Mouse (Mus musculus) midbrain, embryonic 10.5 days (tissue): Measurements from ENCODE around the gene Smyd2. TPM values are rescaled to one million over a fixed set of nuclear protein-coding genes. Genes with fewer than 3 reads are reported as not detected.
A peak's percentile ranks its signal among the peaks of the same experiment; 100 is the strongest.

Experiments
- DNase-seq: peaks from one replicate; pipeline ENCODE4 v3.0.0-alpha.2; 2017; ENCODE audit warnings: low spot score
- H3K27ac ChIP-seq: fragments of 300-500 bp; sonication (generic); replicated peaks from 2 replicates; pipeline ENCODE4 v1.5.1; 2016; ENCODE audit warnings: mild to moderate bottlenecking
- H3K27me3 ChIP-seq: fragments of 300-500 bp; sonication (generic); 2 replicates; pipeline ENCODE4 v1.6.1; 2016; ENCODE audit warnings: low read depth, mild to moderate bottlenecking; ENCODE audit not compliant: poor library complexity, severe bottlenecking
- H3K36me3 ChIP-seq: fragments of 300-500 bp; sonication (generic); 2 replicates; pipeline ENCODE4 v1.6.1; 2016; ENCODE audit warnings: mild to moderate bottlenecking, moderate library complexity
- H3K4me1 ChIP-seq: fragments of 300-500 bp; sonication (generic); 2 replicates; pipeline ENCODE4 v1.6.1; 2016
- H3K4me3 ChIP-seq: fragments of 300-500 bp; sonication (generic); 2 replicates; pipeline ENCODE4 v1.5.1; 2016; ENCODE audit warnings: mild to moderate bottlenecking, moderate library complexity
- H3K9me3 ChIP-seq: fragments of 300-500 bp; sonication (generic); replicated peaks from 2 replicates; pipeline ENCODE4 v1.6.1; 2016; ENCODE audit warnings: mild to moderate bottlenecking
- WGBS: fragments of 180-500 bp; shearing (Covaris S2); methylation state at CpG from one replicate; pipeline ENCODE4 v1.1.7; 2016; 5-methylcytosine and 5-hydroxymethylcytosine counted together
- polyA plus RNA-seq: library from polyadenylated mRNA; unstranded; fragments of >200 nt; fragmentation: Nextera tagmentation; extraction: Ambion mirVana; gene quantifications from 2 replicates; pipeline ENCODE4 v1.2.1, GENCODE M21; 2016

Gene Smyd2
- polyA plus RNA-seq, 1 experiment from 2014 or later, result 68.3 TPM

DNA sequence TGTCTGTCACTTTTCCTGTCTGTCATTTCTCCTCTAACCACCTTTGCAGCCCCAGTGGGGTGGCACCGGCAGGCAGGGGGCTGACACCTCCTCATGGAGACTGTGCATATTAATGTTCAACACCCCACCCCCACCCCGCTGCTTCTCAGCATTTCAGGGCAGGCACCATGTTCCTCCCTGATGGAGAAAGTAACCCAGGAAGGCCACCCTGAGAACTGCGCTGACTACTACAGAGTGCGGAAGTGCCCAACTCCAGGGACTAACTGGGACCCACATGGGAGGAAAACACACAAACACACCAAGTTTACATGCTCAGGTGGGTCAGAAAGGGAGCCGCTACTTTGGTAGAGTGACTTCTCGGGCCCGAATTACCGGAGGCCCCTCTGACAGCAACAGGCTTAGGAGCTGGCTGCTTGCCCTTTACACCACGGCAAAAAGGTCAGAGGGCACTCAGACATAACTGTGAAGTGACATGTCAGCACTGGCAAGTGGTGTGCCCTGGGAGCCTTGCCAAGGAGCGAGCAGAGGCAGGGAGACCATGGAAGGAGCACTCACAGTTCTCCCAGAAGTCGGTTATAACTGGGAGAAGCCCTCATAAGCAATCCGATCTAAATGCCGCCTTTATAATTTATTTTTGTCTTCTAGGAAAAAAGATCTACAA, 11.3 kb downstream of the Smyd2 start:
- no peaks in the 10 kb centered on the region for H3K9me3 ChIP-seq
- no peak for DNase-seq
- peaks cover 42% of the 10 kb centered on the region for H3K4me1 ChIP-seq
- H3K36me3 ChIP-seq, result peaks cover 33% of the 10 kb centered on the region
- whole genome bisulfite sequencing, result 72% methylated on average over 13 of the region's 13 CpGs
- 0 out of 2 replicates have a peak overlapping the region, but pooled peaks have one; percentile 35 for H3K27ac ChIP-seq
- H3K4me3 ChIP-seq, result no peak overlapping the region
- H3K27me3 ChIP-seq, result no peaks in the 10 kb centered on the region

DNA sequence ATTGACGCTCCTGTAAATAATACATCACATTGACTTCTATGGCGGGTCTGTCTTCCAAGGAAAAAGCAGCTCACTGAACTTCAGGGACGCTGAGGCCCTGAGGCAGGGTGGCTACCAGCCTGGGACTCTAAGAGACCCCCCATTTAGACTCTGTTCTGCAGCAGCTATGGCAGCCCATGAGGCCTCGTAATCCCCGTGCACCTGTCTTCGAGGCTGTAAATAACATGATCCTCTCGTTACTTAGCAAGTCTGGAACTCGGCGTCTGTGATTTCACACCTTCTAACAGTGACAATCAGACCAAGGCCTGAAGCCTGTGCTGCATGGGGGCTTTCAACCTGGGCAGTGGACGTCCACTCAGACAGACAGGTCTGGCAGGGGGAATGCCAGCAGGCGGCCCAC, 19.0 kb downstream of the Smyd2 start:
- Histone ChIP-seq H3K36me3 (peaks cover 34% of the 10 kb centered on the region), H3K4me3 (no peak overlapping the region), H3K27me3 (no peaks in the 10 kb centered on the region), H3K4me1 (peaks cover 7% of the 10 kb centered on the region), H3K9me3 (no peaks in the 10 kb centered on the region), H3K27ac (no peak overlapping the region)
- DNase-seq, result no peak
- 93% methylated on average over 11 of the region's 11 CpGs for WGBS

DNA sequence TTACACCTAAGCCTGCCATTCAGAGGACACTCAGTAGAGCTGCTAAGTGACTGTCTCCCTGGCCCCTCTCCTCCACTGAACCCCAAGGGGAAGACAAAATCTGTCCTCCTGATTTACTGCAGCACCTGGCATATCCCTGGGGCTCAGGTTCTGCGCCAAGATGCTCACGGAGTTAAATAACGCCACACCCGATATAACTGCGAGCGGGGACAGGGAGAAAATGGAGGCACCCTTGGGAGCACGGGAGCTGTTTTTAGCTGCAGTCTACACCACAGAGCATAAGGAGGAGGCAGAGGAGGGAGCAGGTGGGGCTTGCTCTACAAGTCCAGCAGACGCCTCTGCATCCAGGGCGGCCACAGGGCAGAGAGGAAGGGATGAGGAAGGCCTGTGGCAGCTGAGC, 19.8 kb downstream of the Smyd2 start:
- no peak overlapping the region for H3K4me3 ChIP-seq
- H3K4me1 ChIP-seq, result peaks cover 15% of the 10 kb centered on the region
- H3K9me3 ChIP-seq, result no peaks in the 10 kb centered on the region
- 98% methylated on average over 9 of the region's 9 CpGs for WGBS
- DNase-seq, result no peak
- peaks cover 29% of the 10 kb centered on the region for H3K36me3 ChIP-seq
- H3K27me3 ChIP-seq, result no peaks in the 10 kb centered on the region
- no peak overlapping the region for H3K27ac ChIP-seq

DNA sequence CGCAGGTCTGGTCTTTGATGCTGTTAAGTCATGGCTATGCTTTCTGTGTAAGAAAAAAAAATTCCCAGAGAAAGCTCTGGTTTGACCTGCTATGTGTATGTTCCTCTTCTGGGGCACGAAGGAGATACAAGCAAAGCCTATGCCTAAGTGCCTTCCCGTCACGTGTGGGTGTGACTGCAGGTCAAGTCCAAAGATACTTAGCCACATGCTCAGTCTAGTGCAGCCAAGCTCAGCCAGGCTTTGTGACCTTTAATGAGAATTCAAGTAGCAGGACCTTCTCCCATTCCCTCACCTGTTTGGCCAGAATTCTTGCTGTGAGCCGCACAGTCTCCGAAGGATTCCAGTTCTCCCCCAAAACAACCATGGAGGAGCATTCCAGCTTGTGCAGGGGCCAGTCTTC, 22.6 kb downstream of the Smyd2 start:
- peaks cover 53% of the 10 kb centered on the region for H3K36me3 ChIP-seq
- H3K9me3 ChIP-seq, result no peaks in the 10 kb centered on the region

DNA sequence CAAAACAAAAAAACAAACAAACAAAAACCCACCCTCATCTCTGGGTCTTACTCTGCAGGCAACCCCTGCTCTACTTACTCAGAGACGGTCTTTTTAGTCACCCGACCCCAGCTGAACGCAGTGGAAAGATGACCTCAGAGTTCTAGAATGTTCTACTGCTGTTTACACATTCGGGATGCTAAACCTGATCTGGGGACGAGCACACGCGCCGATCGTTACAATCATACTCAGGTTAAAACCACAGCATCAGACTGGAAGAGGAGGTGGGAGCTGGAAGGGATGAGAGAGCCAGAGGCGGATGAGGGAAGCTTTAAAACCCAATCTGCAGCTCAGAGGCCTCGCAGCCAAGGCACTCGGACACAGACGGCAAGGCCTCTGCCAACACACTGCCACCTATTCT, 23.5 kb downstream of the Smyd2 start:
- no peak overlapping the region for H3K27ac ChIP-seq
- peaks cover 61% of the 10 kb centered on the region for H3K36me3 ChIP-seq
- no peak overlapping the region for H3K4me3 ChIP-seq
- H3K4me1 ChIP-seq, result peaks cover 15% of the 10 kb centered on the region
- 91% methylated on average over 13 of the region's 13 CpGs for WGBS
- H3K9me3 ChIP-seq, result no peaks in the 10 kb centered on the region
- H3K27me3 ChIP-seq, result no peaks in the 10 kb centered on the region
- DNase-seq, result no peak

More for the DNA sequence above, 22.6 kb downstream of the Smyd2 start:
- no peaks in the 10 kb centered on the region for H3K27me3 ChIP-seq
- 94% methylated on average over 6 of the region's 6 CpGs for WGBS
- H3K4me3 ChIP-seq, result no peak overlapping the region
- H3K4me1 ChIP-seq, result peaks cover 15% of the 10 kb centered on the region
- DNase-seq, result no peak
- H3K27ac ChIP-seq, result no peak overlapping the region

DNA sequence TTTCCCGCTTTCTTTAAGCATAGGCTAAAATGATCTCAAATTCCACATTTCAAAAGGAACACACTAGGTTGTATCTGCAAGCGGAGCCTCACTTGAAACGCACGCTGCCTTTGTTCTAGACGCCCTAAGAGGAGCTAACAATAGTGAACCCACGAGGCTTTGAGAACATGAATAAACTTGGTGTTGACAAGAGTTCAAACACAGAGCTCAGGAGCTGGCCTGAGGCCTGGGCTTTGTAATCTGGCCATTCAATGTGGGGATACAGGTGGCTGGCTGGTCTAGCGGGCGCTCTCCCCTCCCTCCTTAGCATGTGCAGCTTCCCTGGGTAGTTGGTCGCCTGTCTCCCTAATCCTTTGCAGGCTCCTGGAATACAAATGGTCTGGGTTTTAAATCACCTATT, 24.3 kb downstream of the Smyd2 start:
- peaks cover 66% of the 10 kb centered on the region for H3K36me3 ChIP-seq
- no peak for DNase-seq

DNA sequence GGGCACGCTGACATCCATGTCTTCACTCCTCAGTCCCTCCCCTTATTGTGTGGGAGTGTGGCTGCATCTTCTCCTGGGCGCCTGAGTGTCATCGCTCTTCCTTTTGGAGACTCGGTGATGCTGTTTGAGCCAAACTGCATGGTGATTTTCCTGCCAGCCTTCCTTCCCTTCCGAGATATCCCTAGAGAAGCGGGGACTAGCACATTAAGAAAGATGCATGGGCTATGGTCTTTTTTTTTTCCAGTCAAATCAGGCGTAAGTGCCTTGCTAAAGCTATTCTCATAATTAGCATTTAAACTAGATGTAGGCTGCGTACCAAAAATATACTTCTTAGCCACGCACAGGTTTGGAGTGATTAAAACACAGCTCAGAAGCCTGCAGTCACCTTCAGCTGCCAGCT, 28.0 kb downstream of the Smyd2 start:
- H3K27ac ChIP-seq, result no peak overlapping the region
- peaks cover 23% of the 10 kb centered on the region for H3K4me1 ChIP-seq
- H3K4me3 ChIP-seq, result no peak overlapping the region
- 88% methylated on average over 9 of the region's 9 CpGs for WGBS
- no peaks in the 10 kb centered on the region for H3K9me3 ChIP-seq
- peaks cover 53% of the 10 kb centered on the region for H3K36me3 ChIP-seq
- H3K27me3 ChIP-seq, result no peaks in the 10 kb centered on the region
- no peak for DNase-seq

More for the DNA sequence above, 24.3 kb downstream of the Smyd2 start:
- Histone ChIP-seq H3K27ac (peak overlapping the region; percentile 38), H3K4me3 (no peak overlapping the region), H3K9me3 (no peaks in the 10 kb centered on the region), H3K4me1 (peaks cover 15% of the 10 kb centered on the region), H3K27me3 (no peaks in the 10 kb centered on the region)
- 62% methylated on average over 9 of the region's 9 CpGs for WGBS

DNA sequence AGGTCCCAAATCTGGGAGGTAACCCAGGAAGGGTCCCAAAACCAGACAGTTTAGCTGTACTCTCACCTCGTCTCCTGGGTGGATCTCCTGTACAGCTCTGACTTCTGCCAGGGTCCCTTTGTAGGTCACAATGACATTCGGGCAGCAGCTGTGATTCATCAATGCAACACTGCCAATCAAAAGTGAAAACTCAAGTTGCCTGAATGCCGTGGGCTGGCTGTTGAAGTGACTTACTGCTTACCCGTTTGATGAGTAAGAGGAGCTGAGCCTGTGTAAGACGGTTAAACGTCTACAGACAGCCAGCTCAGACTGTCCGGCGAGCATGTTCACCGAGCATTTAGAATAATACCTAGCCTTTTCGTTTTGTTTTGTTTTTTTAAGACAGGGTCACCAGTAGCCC, 33.4 kb downstream of the Smyd2 start:
- Histone ChIP-seq H3K4me3 (no peak overlapping the region), H3K36me3 (peaks cover 21% of the 10 kb centered on the region), H3K4me1 (peaks cover 28% of the 10 kb centered on the region), H3K27ac (no peak overlapping the region; the same call in 1 of the 2 replicates), H3K27me3 (no peaks in the 10 kb centered on the region), H3K9me3 (no peaks in the 10 kb centered on the region)
- no peak for DNase-seq
- WGBS, result 85% methylated on average over 10 of the region's 10 CpGs

DNA sequence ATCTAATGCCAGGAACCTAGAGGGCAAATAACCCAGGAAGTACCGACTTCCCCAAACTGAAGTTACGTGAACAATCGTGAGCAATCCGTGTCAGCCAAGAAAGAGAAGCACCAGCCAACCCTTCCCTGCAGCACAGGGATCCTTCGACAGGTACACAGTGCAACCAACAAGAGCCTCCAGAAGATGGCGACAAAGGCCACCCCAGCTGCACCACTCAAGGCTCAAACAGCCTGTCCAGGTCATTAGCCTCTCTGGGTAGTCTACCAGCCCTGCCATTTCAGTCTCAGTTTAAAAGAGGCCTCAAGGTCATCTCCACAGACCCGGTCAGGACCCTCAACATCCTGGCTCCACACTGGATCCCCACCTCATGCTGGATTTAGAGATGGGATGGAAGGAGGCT, 34.6 kb downstream of the Smyd2 start:
- 40% methylated on average over 7 of the region's 7 CpGs for WGBS

DNA sequence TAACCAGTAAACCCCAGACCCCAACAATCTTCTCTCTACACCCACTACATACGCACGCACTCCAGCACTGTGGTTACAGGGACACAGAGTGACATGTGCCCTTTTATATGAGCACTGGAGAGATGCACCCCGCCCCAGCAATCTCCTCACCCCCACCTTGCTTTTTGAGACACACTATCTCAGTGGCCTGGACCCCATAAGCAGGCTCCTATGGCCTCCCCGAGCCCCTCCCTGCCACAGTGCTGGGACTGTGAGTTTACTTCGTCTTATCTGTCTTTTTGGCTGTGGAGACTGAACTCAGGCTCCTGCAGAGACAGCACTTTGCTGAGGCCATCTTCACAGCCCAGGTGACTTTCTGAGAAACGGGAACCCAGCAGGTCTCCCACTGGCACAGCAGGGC, 36.2 kb downstream of the Smyd2 start:
- no peak overlapping the region for H3K4me3 ChIP-seq
- WGBS, result 84% methylated on average over 6 of the region's 6 CpGs
- peaks cover 39% of the 10 kb centered on the region for H3K4me1 ChIP-seq
- peak overlapping the region; percentile 46; the same call in 1 of the 2 replicates for H3K27ac ChIP-seq
- H3K9me3 ChIP-seq, result no peaks in the 10 kb centered on the region
- no peaks in the 10 kb centered on the region for H3K27me3 ChIP-seq
- H3K36me3 ChIP-seq, result 0 out of 2 replicates have a peak, but pooled peaks cover 7% of the 10 kb centered on the region
- no peak for DNase-seq

More for the DNA sequence above, 34.6 kb downstream of the Smyd2 start:
- Histone ChIP-seq H3K36me3 (peaks cover 9% of the 10 kb centered on the region), H3K27me3 (no peaks in the 10 kb centered on the region), H3K9me3 (no peaks in the 10 kb centered on the region), H3K27ac (0 out of 2 replicates have a peak overlapping the region, but pooled peaks have one; percentile 42), H3K4me3 (no peak overlapping the region), H3K4me1 (peaks cover 39% of the 10 kb centered on the region)
- DNase-seq, result peak; percentile 72

DNA sequence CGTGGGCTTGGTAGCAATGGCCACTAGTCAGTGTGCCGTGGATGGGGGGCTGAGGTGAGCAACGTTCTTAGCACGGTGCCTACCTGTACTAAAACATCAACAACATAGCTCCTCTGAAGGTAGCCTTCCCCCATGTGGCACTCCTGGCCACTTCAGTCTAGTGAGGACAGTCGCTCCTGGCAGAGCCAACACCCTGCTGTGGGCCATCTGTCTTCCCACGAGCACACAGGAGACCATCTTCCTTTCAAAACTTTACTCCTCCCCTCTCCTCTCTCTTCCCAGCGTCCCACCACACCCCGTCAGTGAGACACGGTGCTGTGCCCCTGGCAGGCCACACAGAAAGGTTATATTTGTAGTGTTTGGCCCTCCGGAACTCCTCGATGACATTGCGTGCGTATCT, 37.2 kb downstream of the Smyd2 start:
- peak overlapping the region; percentile 46 for H3K27ac ChIP-seq
- H3K4me1 ChIP-seq, result peaks cover 41% of the 10 kb centered on the region
- 0 out of 2 replicates have a peak, but pooled peaks cover 7% of the 10 kb centered on the region for H3K36me3 ChIP-seq
- WGBS, result 75% methylated on average over 13 of the region's 13 CpGs
- no peak for DNase-seq
- H3K9me3 ChIP-seq, result no peaks in the 10 kb centered on the region
- H3K4me3 ChIP-seq, result no peak overlapping the region
- H3K27me3 ChIP-seq, result no peaks in the 10 kb centered on the region

DNA sequence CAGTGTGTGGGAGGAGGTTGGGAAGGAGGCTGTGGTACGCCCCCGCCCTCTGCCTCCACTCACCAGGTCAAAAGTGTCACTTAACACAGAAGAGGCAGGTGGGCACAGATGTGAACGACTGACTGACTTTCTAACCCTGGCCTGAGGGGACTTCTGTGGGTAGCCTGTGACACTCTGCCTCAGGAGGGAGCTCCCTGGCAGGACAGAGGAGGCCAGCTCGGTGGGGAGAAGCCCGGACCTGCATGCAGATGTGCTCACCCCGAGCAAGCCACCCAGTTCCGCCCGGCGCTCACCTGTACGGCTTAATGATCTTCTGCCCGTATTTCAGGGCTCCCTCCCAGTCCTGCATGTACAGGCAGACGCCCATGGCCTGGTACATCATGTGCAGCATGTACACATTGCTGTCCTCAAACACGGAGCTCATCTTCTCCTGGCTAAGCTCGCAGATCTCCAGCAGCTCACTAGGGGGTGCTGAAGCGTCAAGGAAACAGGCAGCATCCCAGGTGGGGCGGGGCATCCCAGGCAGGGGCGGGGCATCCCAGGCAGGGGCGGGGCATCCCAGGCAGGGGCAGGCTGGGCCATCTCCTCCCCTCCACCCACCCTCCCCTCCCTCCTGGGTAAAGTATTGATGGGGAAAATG, 38.5 kb downstream of the Smyd2 start:
- DNase-seq, result peak; percentile 63
- Histone ChIP-seq H3K36me3 (0 out of 2 replicates have a peak, but pooled peaks cover 7% of the 10 kb centered on the region), H3K27ac (peak overlapping the region; percentile 53)

DNA sequence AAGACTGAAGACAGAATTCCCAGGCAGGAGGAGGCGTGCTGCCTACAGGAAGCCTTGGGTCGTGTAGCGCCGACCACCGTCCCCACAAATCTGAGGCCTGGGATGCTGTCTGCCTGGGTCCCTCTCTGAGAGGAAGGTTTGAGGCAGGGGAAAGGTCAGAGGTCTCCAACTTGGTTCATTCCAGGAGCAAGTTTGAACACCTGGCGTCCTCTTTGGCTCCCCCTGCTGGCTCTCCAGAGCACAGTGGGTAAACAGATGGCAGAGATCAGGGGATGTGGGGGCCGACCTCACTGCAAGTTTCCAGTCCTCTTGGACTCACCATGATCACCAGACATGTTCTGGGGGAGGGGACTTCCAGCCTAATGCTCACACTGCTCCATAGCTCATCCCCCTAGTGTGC, 39.3 kb downstream of the Smyd2 start:
- Histone ChIP-seq H3K9me3 (no peaks in the 10 kb centered on the region), H3K4me3 (no peak overlapping the region), H3K27me3 (no peaks in the 10 kb centered on the region), H3K27ac (peak overlapping the region; percentile 55; the same call in 1 of the 2 replicates), H3K36me3 (0 out of 2 replicates have a peak, but pooled peaks cover 7% of the 10 kb centered on the region), H3K4me1 (peaks cover 32% of the 10 kb centered on the region)
- WGBS, result 59% methylated on average over 7 of the region's 7 CpGs
- DNase-seq, result peak; percentile 52

More for the DNA sequence above, 38.5 kb downstream of the Smyd2 start:
- 41% methylated on average over 18 of the region's 18 CpGs for WGBS
- Histone ChIP-seq H3K4me3 (no peak overlapping the region), H3K27me3 (no peaks in the 10 kb centered on the region), H3K9me3 (no peaks in the 10 kb centered on the region), H3K4me1 (peaks cover 32% of the 10 kb centered on the region)
